Mouse (Mus musculus) lung, postnatal 0 days (tissue): Measurements from ENCODE around the gene Slc9a1.

ENCODE experiments used
- CTCF ChIP-seq: IDR thresholded peaks from 2 replicates; pipeline ENCODE4 v1.5.1; 2016; ENCODE audit warnings: antibody characterized with exemption, mild to moderate bottlenecking
- EP300 ChIP-seq: IDR thresholded peaks from 2 replicates; pipeline ENCODE4 v1.6.1; 2016; ENCODE audit warnings: antibody characterized with exemption, mild to moderate bottlenecking, control low read depth

GRCm38 (mm10) chr4:133375812-133376577, 6.5 kb downstream of the Slc9a1 start:
- TF ChIP-seq EP300: no peak
- TF ChIP-seq CTCF: no peak
